Mouse (Mus musculus) ES-CJ7 (cell line): ENCODE measurements at regions not wholly inside any gene's neighbourhood (a gene's known extent, or its start where the extent isn't known, plus 50 kb on each side); places are given as distances from the start of the nearest gene placed in this dataset.

Experiments used
- DNase-seq: peaks from one replicate; pipeline ENCODE4 v3.0.0; 2011; ENCODE audit warnings: low read depth, low spot score

- DNase-seq = no peak
Observed at GRCm38 (mm10) chr2:106538329-106538728, 154.7 kb upstream of the Mpped2 start.

- DNase-seq = no peak
Observed at GRCm38 (mm10) chr2:106540176-106540575, 152.9 kb upstream of the Mpped2 start.

- no peak for DNase-seq
Observed at GRCm38 (mm10) chr2:106547117-106547516, 146.0 kb upstream of the Mpped2 start.

- DNase-seq = no peak
Observed at GRCm38 (mm10) chr2:106553666-106554065, 139.4 kb upstream of the Mpped2 start.

DNA sequence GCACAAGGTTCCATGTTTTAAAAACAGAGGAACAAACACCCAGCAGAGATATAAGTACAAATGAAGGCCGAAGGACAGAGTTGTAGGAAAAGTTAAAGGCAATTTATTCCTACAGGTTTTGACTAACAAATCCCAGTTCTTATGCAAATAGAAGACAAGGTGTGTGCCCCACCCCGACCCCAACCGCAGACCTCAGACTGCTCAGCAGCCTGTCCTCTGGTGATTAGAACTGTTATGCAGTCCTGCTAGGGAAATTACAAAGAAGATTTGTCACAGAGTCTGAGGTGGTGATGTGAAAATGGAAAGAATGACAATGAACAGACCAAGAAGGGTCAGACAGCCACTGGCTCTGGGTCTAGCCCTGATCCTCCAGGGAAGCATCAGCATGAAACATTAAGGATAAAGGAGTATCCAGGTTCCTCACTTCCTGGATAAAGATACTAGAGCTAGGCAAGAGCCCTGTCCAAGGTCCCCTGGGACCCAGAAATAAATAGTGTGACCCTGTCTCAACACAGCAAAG is 131.4 kb upstream of the Mpped2 start:
- peak; percentile 87 for DNase-seq

GRCm38 (mm10) chr2:106570226-106570625 is 122.8 kb upstream of the Mpped2 start:
- no peak for DNase-seq

GRCm38 (mm10) chr2:106571346-106571745 is 121.7 kb upstream of the Mpped2 start:
- no peak for DNase-seq

- no peak for DNase-seq
Observed at GRCm38 (mm10) chr2:106571913-106572312, 121.2 kb upstream of the Mpped2 start.

- no peak for DNase-seq
Observed at GRCm38 (mm10) chr2:106576746-106577323, 116.2 kb upstream of the Mpped2 start.

DNA sequence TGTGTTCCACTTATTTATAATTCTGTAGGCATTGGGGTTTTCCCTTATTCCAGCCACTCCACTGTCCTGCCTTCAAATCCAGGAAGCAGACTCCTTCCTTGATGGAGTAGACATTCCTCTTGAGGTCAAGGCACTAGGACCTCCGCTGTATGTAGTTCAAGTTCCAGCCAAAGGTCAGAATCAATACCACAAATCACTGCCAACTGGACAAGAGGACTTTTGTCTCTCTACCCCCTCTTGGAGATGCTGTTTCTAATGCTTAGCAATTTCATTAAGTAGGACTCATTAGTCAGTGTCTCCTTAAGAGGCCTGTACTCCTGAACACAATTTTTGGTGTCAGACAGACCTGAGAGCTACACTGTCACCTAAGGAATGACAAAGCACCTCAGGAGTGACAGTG is 115.0 kb upstream of the Mpped2 start:
- DNase-seq = no peak

DNA sequence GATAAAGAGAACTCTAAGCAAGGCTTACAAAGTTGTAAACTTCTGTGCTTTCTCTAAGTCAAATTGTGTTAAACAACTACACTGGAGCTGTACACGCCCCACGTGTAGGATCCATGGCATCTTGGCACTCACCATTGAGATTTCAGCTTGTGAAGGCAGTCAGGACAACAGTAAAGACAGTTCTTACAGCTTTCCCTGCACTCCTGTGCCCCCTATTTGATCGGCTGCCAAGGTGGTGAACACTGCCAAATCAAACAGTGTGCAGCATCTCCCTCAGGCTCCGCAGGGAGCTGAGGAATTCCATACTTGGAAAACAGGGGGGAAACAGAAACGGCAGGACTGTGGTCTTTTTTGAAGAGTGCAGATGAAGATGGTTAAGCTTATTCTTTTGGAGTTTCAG is 112.4 kb upstream of the Mpped2 start:
- no peak for DNase-seq

GRCm38 (mm10) chr2:106621251-106621650 is 71.8 kb upstream of the Mpped2 start:
- DNase-seq = no peak

DNA sequence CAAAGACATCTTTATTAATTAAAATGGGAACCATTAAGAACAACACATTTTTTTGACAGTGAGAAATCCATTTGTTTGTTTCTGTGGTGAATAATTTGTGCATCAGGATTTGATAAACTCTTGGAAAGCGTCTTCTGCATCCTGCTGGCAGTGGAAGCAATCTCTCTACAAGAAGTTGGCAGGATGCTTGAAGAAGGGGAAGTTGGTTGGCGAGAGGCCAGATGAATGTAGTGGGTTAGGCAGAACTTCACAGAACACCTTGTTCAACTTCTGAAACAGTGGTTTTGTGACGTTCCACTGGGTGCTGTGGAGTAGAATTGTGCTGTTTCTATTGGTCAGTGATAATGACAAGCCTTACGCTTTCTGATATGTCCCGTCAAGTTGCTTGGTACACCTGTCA is 70.7 kb upstream of the Mpped2 start:
- DNase-seq = no peak

GRCm38 (mm10) chr2:106623680-106624079 is 69.4 kb upstream of the Mpped2 start:
- DNase-seq = peak; percentile 40

GRCm38 (mm10) chr2:106631986-106632385 is 61.1 kb upstream of the Mpped2 start:
- no peak for DNase-seq
